Mouse (Mus musculus): Measurements from ENCODE around the gene Slc26a1. TPM values are rescaled to one million over a fixed set of nuclear protein-coding genes. Genes with fewer than 3 reads are reported as not detected.

Slc26a1 gene
- polyA plus RNA-seq, 1 experiment from 2014 or later: 0.48 TPM

DNA sequence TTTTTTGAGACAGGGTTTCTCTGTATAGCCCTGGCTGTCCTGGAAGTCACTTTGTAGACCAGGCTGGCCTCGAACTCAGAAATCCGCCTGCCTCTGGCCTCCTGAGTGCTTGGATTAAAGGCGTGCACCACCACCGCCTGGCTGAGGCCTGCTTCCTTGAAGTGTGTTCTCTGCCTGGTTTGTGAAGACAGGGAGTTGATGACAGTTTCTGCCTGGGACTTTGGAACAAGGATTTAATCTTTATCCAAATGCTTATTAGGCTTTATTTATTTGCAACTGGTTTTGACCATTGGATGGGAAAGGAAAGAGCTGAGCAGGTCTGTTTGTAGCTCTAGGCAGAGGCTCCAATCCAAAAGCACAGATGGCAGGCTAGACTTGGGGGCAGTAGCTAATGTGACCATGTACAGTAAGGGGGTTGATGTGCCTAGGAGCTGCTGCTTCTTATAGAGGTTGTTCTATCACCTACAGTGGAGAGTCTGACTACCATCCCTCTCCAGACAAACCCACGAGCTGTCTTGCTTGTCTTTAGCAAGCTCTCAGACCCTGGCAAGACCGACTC, 3.0 kb upstream of the Slc26a1 start:
- Histone ChIP-seq H3K4me2 (replicated peaks; ENCODE audit: low read depth, low read length) (no peak overlapping the region), H3K4me1 (replicated peaks; ENCODE audit: control insufficient read depth, insufficient read depth, low read length) (0 out of 2 replicates have a peak, but pooled peaks cover 4% of the 10 kb centered on the region), H3K36me3 (ENCODE audit: control insufficient read depth, insufficient read depth, low read length) (no peaks in the 10 kb centered on the region), H3K27ac (ENCODE audit: low read depth, low read length) (no peak overlapping the region), H3K4me3 (ENCODE audit: low read depth, low read length) (no peak overlapping the region), H3K9ac (ENCODE audit: low read depth, low read length) (no peak overlapping the region), H3K9me3 (ENCODE audit: control insufficient read depth, low read length) (no peaks in the 10 kb centered on the region), H3K27me3 (ENCODE audit: control insufficient read depth, insufficient read depth, low read length) (no peaks in the 10 kb centered on the region)
- ATAC-seq (ENCODE audit: low FRiP score) (no peak), DNase-seq (ENCODE audit: low spot score) (no peak)
- 89% methylated on average over 6 of the region's 6 CpGs for WGBS

DNA sequence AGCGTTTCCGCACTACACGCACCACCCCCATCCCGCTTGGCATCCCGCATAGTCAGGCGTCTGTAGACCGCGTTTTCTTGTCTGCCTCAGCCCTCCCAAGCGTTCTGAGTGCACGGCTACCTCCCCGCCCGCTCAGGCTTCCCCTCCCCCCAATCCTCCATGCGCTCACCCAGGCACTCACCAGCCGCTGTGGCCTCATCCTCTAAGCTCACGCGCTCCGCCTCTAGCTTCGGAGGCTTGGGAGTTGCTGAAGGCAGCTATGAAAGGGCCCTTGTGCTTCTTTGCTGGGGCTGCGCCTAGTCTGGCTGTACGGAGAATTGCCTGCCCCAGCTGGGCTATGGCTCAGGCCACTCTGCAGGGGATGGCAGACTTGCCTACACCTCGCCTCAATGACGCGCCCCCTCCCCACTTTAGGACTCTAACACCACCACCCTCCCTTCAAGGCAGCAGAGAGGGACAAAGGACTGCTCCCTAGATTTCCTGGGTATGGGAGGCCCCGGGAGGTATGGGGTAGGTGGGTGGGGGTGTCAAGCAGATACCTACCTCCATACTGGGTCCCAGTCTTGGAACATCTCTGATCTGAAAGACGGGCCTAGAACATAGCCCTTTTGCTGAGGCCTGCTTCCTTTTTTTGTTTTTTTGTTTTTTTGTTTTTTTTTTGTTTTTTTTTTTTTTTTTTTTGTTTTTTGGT, 2.4 kb upstream of the Slc26a1 start:
- DNase-seq (ENCODE audit: low spot score) (peak; percentile 83), ATAC-seq (ENCODE audit: low FRiP score) (peak; percentile 91)
- peak overlapping the region; percentile 28 for H3K4me3 ChIP-seq (ENCODE audit: low read depth, low read length)
- H3K9me3 ChIP-seq (ENCODE audit: control insufficient read depth, low read length): no peaks in the 10 kb centered on the region
- H3K27me3 ChIP-seq (ENCODE audit: control insufficient read depth, insufficient read depth, low read length): no peaks in the 10 kb centered on the region
- H3K27ac ChIP-seq (ENCODE audit: low read depth, low read length): peak overlapping the region; percentile 75
- 3% methylated on average over 25 of the region's 25 CpGs for WGBS
- H3K36me3 ChIP-seq (ENCODE audit: control insufficient read depth, insufficient read depth, low read length): no peaks in the 10 kb centered on the region
- H3K4me1 ChIP-seq (replicated peaks; ENCODE audit: control insufficient read depth, insufficient read depth, low read length): 0 out of 2 replicates have a peak, but pooled peaks cover 4% of the 10 kb centered on the region
- peak overlapping the region; percentile 50 for H3K4me2 ChIP-seq (replicated peaks; ENCODE audit: low read depth, low read length)
- peak overlapping the region; percentile 60 for H3K9ac ChIP-seq (ENCODE audit: low read depth, low read length)

- no peaks in the 10 kb centered on the region for H3K36me3 ChIP-seq (ENCODE audit: control insufficient read depth, insufficient read depth, low read length)
- peak overlapping the region; percentile 28 for H3K4me3 ChIP-seq (ENCODE audit: low read depth, low read length)
- peak overlapping the region; percentile 50 for H3K4me2 ChIP-seq (replicated peaks; ENCODE audit: low read depth, low read length)
- H3K27ac ChIP-seq (ENCODE audit: low read depth, low read length): peak overlapping the region; percentile 75
- WGBS: 10% methylated on average over 5 of the region's 5 CpGs
- no peaks in the 10 kb centered on the region for H3K9me3 ChIP-seq (ENCODE audit: control insufficient read depth, low read length)
- no peaks in the 10 kb centered on the region for H3K27me3 ChIP-seq (ENCODE audit: control insufficient read depth, insufficient read depth, low read length)
- DNase-seq (ENCODE audit: low spot score) (no peak), ATAC-seq (ENCODE audit: low FRiP score) (peak; percentile 66)
- peak overlapping the region; percentile 60 for H3K9ac ChIP-seq (ENCODE audit: low read depth, low read length)
- H3K4me1 ChIP-seq (replicated peaks; ENCODE audit: control insufficient read depth, insufficient read depth, low read length): 0 out of 2 replicates have a peak, but pooled peaks cover 4% of the 10 kb centered on the region
These were observed 1.6 kb upstream of the Slc26a1 start for GRCm38 (mm10) chr5:108676772-108677498.

DNA sequence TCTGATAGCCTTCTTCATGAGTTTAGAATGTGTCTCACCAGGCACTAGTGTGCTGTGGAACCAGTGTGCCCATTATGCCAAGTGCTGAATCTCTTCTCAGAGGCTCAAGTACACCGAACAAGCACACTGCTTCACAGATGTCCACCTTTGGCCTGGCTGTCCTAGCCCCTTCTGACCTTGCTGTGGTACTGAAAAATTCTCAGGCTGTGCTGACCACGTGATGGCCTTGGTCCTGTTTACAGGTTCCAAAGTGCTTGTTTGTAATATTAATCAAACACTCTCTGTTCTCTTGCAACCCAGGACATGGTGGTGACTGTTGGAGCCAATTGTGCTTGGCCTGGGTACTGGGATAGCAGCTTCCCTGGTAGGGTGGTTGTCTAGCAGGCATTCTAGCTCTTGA, 745 bp downstream of the Slc26a1 start:
- WGBS: 82% methylated on average over 2 of the region's 2 CpGs
- Histone ChIP-seq H3K36me3 (ENCODE audit: control insufficient read depth, insufficient read depth, low read length) (no peaks in the 10 kb centered on the region), H3K9ac (ENCODE audit: low read depth, low read length) (no peak overlapping the region), H3K27ac (ENCODE audit: low read depth, low read length) (no peak overlapping the region), H3K27me3 (ENCODE audit: control insufficient read depth, insufficient read depth, low read length) (no peaks in the 10 kb centered on the region), H3K4me3 (ENCODE audit: low read depth, low read length) (no peak overlapping the region), H3K4me1 (replicated peaks; ENCODE audit: control insufficient read depth, insufficient read depth, low read length) (0 out of 2 replicates have a peak, but pooled peaks cover 5% of the 10 kb centered on the region), H3K9me3 (ENCODE audit: control insufficient read depth, low read length) (no peaks in the 10 kb centered on the region), H3K4me2 (replicated peaks; ENCODE audit: low read depth, low read length) (no peak overlapping the region)
- ATAC-seq (ENCODE audit: low FRiP score): no peak
- no peak for DNase-seq (ENCODE audit: low spot score)

DNA sequence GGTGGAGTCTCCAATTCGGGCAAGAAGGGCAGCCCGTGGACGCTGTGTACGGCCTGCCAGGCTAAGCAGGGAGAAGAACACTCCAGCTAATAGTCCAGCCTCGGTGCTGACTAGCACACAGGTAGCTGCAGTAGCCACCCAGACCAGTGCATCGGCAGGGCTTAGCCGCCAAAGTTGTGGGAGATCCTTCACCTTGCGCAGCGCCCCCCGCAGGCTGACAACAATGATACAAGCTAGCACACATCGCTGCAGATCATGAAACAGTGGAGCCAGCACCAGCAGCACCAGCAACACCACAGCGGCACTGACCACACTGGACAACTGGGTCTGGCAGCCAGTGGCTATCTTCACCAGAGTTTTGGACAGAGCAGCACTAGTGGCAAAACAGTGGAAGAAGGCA, 3.6 kb downstream of the Slc26a1 start:
- Histone ChIP-seq H3K4me2 (replicated peaks; ENCODE audit: low read depth, low read length) (no peak overlapping the region), H3K4me1 (replicated peaks; ENCODE audit: control insufficient read depth, insufficient read depth, low read length) (0 out of 2 replicates have a peak, but pooled peaks cover 4% of the 10 kb centered on the region), H3K9me3 (ENCODE audit: control insufficient read depth, low read length) (no peaks in the 10 kb centered on the region), H3K27ac (ENCODE audit: low read depth, low read length) (no peak overlapping the region), H3K27me3 (ENCODE audit: control insufficient read depth, insufficient read depth, low read length) (no peaks in the 10 kb centered on the region), H3K36me3 (ENCODE audit: control insufficient read depth, insufficient read depth, low read length) (no peaks in the 10 kb centered on the region), H3K9ac (ENCODE audit: low read depth, low read length) (no peak overlapping the region), H3K4me3 (ENCODE audit: low read depth, low read length) (no peak overlapping the region)
- DNase-seq (ENCODE audit: low spot score): no peak
- 92% methylated on average over 12 of the region's 12 CpGs for WGBS
- no peak for ATAC-seq (ENCODE audit: low FRiP score)

- Histone ChIP-seq H3K4me2 (replicated peaks; ENCODE audit: low read depth, low read length) (no peak overlapping the region), H3K4me3 (ENCODE audit: low read depth, low read length) (no peak overlapping the region), H3K36me3 (ENCODE audit: control insufficient read depth, insufficient read depth, low read length) (no peaks in the 10 kb centered on the region), H3K27me3 (ENCODE audit: control insufficient read depth, insufficient read depth, low read length) (no peaks in the 10 kb centered on the region), H3K9me3 (ENCODE audit: control insufficient read depth, low read length) (no peaks in the 10 kb centered on the region), H3K9ac (ENCODE audit: low read depth, low read length) (no peak overlapping the region), H3K4me1 (replicated peaks; ENCODE audit: control insufficient read depth, insufficient read depth, low read length) (0 out of 2 replicates have a peak, but pooled peaks cover 4% of the 10 kb centered on the region), H3K27ac (ENCODE audit: low read depth, low read length) (no peak overlapping the region)
- DNase-seq (ENCODE audit: low spot score) (peak; percentile 50), ATAC-seq (ENCODE audit: low FRiP score) (no peak)
These were observed 4.6 kb downstream of the Slc26a1 start for GRCm38 (mm10) chr5:108670785-108671184.

GRCm38 (mm10) chr5:108669986-108670385, 5.4 kb downstream of the Slc26a1 start:
- ATAC-seq (ENCODE audit: low FRiP score) (peak; percentile 31), DNase-seq (ENCODE audit: low spot score) (no peak)
- no peaks in the 10 kb centered on the region for H3K27me3 ChIP-seq (ENCODE audit: control insufficient read depth, insufficient read depth, low read length)
- no peak overlapping the region for H3K27ac ChIP-seq (ENCODE audit: low read depth, low read length)
- H3K4me1 ChIP-seq (replicated peaks; ENCODE audit: control insufficient read depth, insufficient read depth, low read length): 0 out of 2 replicates have a peak, but pooled peaks cover 4% of the 10 kb centered on the region
- no peak overlapping the region for H3K4me2 ChIP-seq (replicated peaks; ENCODE audit: low read depth, low read length)
- H3K36me3 ChIP-seq (ENCODE audit: control insufficient read depth, insufficient read depth, low read length): no peaks in the 10 kb centered on the region
- H3K9me3 ChIP-seq (ENCODE audit: control insufficient read depth, low read length): no peaks in the 10 kb centered on the region
- no peak overlapping the region for H3K9ac ChIP-seq (ENCODE audit: low read depth, low read length)
- H3K4me3 ChIP-seq (ENCODE audit: low read depth, low read length): peak overlapping the region; percentile 51; the same call in 1 of the 2 replicates
- WGBS: 82% methylated on average over 9 of the region's 9 CpGs

DNA sequence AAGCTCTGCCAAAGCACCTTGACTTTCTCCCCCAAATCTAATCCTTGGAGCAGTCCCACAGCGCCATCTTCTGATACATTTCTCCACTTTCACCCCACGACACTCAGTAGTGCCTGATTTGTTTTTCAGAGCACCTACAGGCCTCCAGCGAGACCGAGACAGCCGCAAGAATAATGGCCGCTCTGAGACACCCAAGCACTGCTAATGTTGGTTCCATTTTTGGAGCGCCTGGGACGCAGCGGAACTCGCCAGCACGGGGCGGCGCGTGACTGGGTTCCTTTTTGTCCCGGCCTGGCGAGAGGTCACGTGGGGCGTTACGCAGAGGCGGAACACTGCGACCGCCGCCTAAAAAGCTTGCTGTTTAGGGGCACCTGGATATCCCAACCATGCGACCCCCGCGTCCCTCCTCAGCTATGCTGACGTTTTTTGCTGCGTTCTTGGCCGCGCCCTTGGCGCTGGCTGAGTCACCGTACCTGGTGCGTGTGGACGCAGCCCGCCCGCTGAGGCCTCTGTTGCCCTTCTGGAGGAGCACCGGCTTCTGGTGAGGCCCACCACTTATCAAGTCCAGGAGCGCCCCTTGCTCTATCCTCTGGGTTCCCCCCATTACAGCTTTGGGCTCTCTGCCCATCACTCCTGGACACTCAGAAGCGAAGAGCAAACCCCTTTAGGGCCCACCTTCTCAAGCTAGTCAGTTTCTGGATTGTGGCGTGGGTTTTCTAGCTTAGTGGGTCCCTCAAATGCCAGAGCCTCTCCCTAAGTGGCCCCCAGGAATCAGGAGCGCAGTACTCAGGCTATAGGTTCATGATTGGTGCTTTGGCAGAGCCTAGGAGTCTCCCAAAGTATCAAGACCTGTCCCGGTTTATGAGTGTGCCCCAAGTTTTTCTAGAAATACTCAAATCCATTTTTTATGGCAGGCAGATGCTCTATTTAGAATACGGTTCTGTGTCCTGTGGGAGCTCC, 6.1 kb downstream of the Slc26a1 start, which contains the start of gene Dgkq:
TSS of gene Dgkq (minus strand) at position 696 of the 960 bp plus-strand sequence.
- no peaks in the 10 kb centered on the region for H3K9me3 ChIP-seq (ENCODE audit: control insufficient read depth, low read length)
- 0 out of 2 replicates have a peak, but pooled peaks cover 4% of the 10 kb centered on the region for H3K4me1 ChIP-seq (replicated peaks; ENCODE audit: control insufficient read depth, insufficient read depth, low read length)
- peak within 1 kb of the TSS; percentile 75 for H3K4me2 ChIP-seq (replicated peaks; ENCODE audit: low read depth, low read length)
- peak; percentile 85 for DNase-seq (ENCODE audit: low spot score)
- H3K27ac ChIP-seq (ENCODE audit: low read depth, low read length): peak within 1 kb of the TSS; percentile 68
- H3K27me3 ChIP-seq (ENCODE audit: control insufficient read depth, insufficient read depth, low read length): no peaks in the 10 kb centered on the region
- WGBS: 7% methylated on average over 40 of the region's 43 CpGs
- ATAC-seq (ENCODE audit: low FRiP score): peak; percentile 86
- H3K9ac ChIP-seq (ENCODE audit: low read depth, low read length): peak within 1 kb of the TSS; percentile 70
- no peaks in the 10 kb centered on the region for H3K36me3 ChIP-seq (ENCODE audit: control insufficient read depth, insufficient read depth, low read length)
- H3K4me3 ChIP-seq (ENCODE audit: low read depth, low read length): peak within 1 kb of the TSS; percentile 51
